Mouse (Mus musculus) CH12.LX (cell line): ENCODE results near the gene Gprc6a. TPM values are rescaled to one million over a fixed set of nuclear protein-coding genes. Genes with fewer than 3 reads are reported as not detected.

Experiments
- ETS1 ChIP-seq: conservative IDR thresholded peaks from 2 replicates; pipeline ENCODE4 v1.6.1; 2012; ENCODE audit warnings: low read depth, mild to moderate bottlenecking, inconsistent platforms, low read length, improper control_type of control experiment, moderate library complexity
- SIN3A ChIP-seq: IDR thresholded peaks from 2 replicates; pipeline ENCODE4 v1.6.1; 2012; ENCODE audit warnings: low read length, improper control_type of control experiment, inconsistent platforms
- polyA plus RNA-seq: library from polyadenylated mRNA; unstranded; fragments of >175 nt; gene quantifications from 2 replicates; pipeline ENCODE4 v1.2.1, GENCODE M21; 2012; ENCODE audit warnings: low read depth; ENCODE audit not compliant: insufficient read length
- total RNA-seq, 2 experiments: library from RNA; depleted of rRNA; stranded (reverse); fragments of 300-350 nt in 1 of 2; fragments of >200 nt in 1 of 2; gene quantifications; 2 replicates each; pipeline ENCODE4 v1.2.3; 2012 to 2014

Gene Gprc6a
- total and polyA plus RNA-seq, 3 experiments = not detected

DNA sequence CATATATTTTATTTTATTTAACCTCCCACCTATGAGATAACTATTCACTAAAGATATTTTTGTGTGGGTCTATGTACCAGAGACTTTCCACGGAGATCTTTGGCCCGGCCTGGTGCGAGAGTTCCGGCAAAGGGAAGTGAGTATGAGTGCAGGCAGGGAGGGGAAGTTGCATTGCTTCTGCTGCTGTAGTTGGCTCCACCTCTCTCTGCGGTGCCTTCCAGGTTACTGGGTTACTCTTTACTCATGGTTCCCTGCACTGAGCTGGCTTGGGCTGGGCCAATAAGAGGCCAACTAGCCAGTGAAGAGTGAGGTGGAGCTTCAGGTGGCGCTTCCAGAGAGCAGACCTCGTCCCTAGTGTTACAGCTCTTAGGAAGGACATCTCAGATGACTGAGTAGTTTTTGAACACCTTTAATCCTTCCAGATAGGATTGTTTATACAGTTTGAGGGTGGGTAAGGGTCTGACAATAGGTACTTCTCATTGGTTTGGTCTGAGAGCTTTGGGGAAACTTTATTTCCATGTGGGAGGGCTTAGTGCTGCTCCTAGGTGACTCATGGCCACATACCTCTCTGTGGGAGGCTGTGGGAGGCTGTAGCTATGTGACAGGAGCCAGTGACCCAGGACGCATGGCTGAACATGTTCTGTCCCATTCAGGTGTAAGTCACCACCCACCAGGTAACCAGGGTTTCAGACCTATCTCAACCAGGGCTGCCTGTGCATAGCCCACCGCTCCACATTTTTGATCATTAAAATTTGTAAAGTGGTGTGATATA, 59.9 kb downstream of the Gprc6a start (continued):
- TF ChIP-seq ETS1 (no peak), SIN3A (no peak)
- TF ChIP-seq, all 38 proteins: peak for 10

Other genes starting within 250 kb of the Gprc6a start
- gene Gm49339, start 150.8 kb downstream of the Gprc6a start, total RNA-seq (2012; rRNA removed) = 3.4 and 3.8 TPM in 2 replicates
- 14.5 and 15.3 TPM in 2 replicates for gene Gm49339, start 150.8 kb downstream of the Gprc6a start, total RNA-seq (2014; rRNA removed)
- 1.0 and 2.7 TPM in 2 replicates for gene Gm49339, start 150.8 kb downstream of the Gprc6a start, polyA plus RNA-seq
- gene Lilr4b, start 150.8 kb downstream of the Gprc6a start, total RNA-seq (2012; rRNA removed) = 1.3 and 1.7 TPM in 2 replicates
- 3.1 and 6.1 TPM in 2 replicates for gene Lilr4b, start 150.8 kb downstream of the Gprc6a start, total RNA-seq (2014; rRNA removed)
- gene Lilr4b, start 150.8 kb downstream of the Gprc6a start, polyA plus RNA-seq = 13.0 and 19.4 TPM in 2 replicates
- 2.8 and 4.1 TPM in 2 replicates for gene Lilrb4a, start 140.5 kb downstream of the Gprc6a start, total RNA-seq (2012; rRNA removed)
- gene Lilrb4a, start 140.5 kb downstream of the Gprc6a start, total RNA-seq (2014; rRNA removed) = 11.3 and 19.2 TPM in 2 replicates
- 48.0 and 53.3 TPM in 2 replicates for gene Lilrb4a, start 140.5 kb downstream of the Gprc6a start, polyA plus RNA-seq
- gene Fam162b, start 40.9 kb downstream of the Gprc6a start, total RNA-seq (2012; rRNA removed) = 0.29 TPM in 1 of 2 replicates, not detected in the other
- gene Fam162b, start 40.9 kb downstream of the Gprc6a start, total RNA-seq (2014; rRNA removed) = not detected in 2 replicates
- gene Fam162b, start 40.9 kb downstream of the Gprc6a start, polyA plus RNA-seq = 0.52 and 0.86 TPM in 2 replicates
- gene Rfx6, start 46.3 kb upstream of the Gprc6a start, total RNA-seq (2012; rRNA removed) = not detected in 2 replicates
- gene Rfx6, start 46.3 kb upstream of the Gprc6a start, total RNA-seq (2014; rRNA removed) = not detected in 2 replicates
- gene Rfx6, start 46.3 kb upstream of the Gprc6a start, polyA plus RNA-seq = not detected in 2 replicates